Mouse (Mus musculus) midbrain, postnatal 0 days (tissue): Measurements from ENCODE around the gene Gpc6. TPM values are rescaled to one million over a fixed set of nuclear protein-coding genes. Genes with fewer than 3 reads are reported as not detected.
A peak's percentile ranks its signal among the peaks of the same experiment; 100 is the strongest.

Experiments used
- ATAC-seq: fragments of 200-750 bp; cut with Nextera tagmentation; 2 replicates; pipeline ENCODE4 v1.8.0; 2017; ENCODE audit warnings: moderate number of reproducible peaks, mild to moderate bottlenecking, moderate TSS enrichment, moderate library complexity; ENCODE audit not compliant: low FRiP score
- DNase-seq: peaks from one replicate; pipeline ENCODE4 v3.0.0-alpha.2; 2015; ENCODE audit warnings: low spot score
- H3K27ac ChIP-seq: fragments of 300-500 bp; sonication (generic); 2 replicates; pipeline ENCODE4 v1.5.1; 2014; ENCODE audit warnings: low read depth, mild to moderate bottlenecking, low read length, mixed read lengths
- H3K27me3 ChIP-seq: fragments of 300-500 bp; sonication (generic); 2 replicates; pipeline ENCODE4 v1.6.1; 2014; ENCODE audit warnings: low read length, control low read depth, mixed read lengths; ENCODE audit not compliant: insufficient read depth
- H3K36me3 ChIP-seq: fragments of 300-500 bp; sonication (generic); 2 replicates; pipeline ENCODE4 v1.6.1; 2014; ENCODE audit warnings: low read length, control low read depth, mixed read lengths; ENCODE audit not compliant: insufficient read depth
- H3K4me1 ChIP-seq: fragments of 300-500 bp; sonication (generic); 2 replicates; pipeline ENCODE4 v1.6.1; 2014; ENCODE audit warnings: mild to moderate bottlenecking, control low read depth, antibody characterized with exemption, low read length, mixed read lengths; ENCODE audit not compliant: insufficient read depth
- H3K4me2 ChIP-seq: fragments of 300-500 bp; sonication (generic); 2 replicates; pipeline ENCODE4 v1.6.1; 2014; ENCODE audit warnings: low read depth, mild to moderate bottlenecking, low read length, mixed read lengths; ENCODE audit not compliant: poor library complexity, severe bottlenecking
- H3K4me3 ChIP-seq: fragments of 300-500 bp; sonication (generic); 2 replicates; pipeline ENCODE4 v1.5.1; 2014; ENCODE audit warnings: low read depth, mild to moderate bottlenecking, low read length, moderate library complexity
- H3K9ac ChIP-seq: fragments of 300-500 bp; sonication (generic); replicated peaks from 2 replicates; pipeline ENCODE4 v1.6.1; 2014; ENCODE audit warnings: mild to moderate bottlenecking, low read length, moderate library complexity, mixed read lengths; ENCODE audit not compliant: poor library complexity, severe bottlenecking
- H3K9me3 ChIP-seq: fragments of 300-500 bp; sonication (generic); 2 replicates; pipeline ENCODE4 v1.6.1; 2016; ENCODE audit warnings: low read length, control low read depth
- CTCF ChIP-seq: IDR thresholded peaks from 2 replicates; pipeline ENCODE4 v1.5.1; 2016; ENCODE audit warnings: antibody characterized with exemption, mild to moderate bottlenecking
- WGBS: fragments of 180-500 bp; shearing (Covaris S2); extraction: QIAGEN DNeasy Blood & Tissue Kit; methylation state at CpG from one replicate; pipeline ENCODE4 v1.1.7; 2014; 5-methylcytosine and 5-hydroxymethylcytosine counted together
- polyA plus RNA-seq: library from polyadenylated mRNA; unstranded; fragments of >200 nt; fragmentation: Nextera tagmentation; extraction: Ambion mirVana; gene quantifications from 2 replicates; pipeline ENCODE4 v1.2.1, GENCODE M21; 2015
- total RNA-seq: library from RNA; depleted of rRNA; stranded (reverse); fragments of >200 nt; gene quantifications from 2 replicates; pipeline ENCODE4 v1.2.3, GENCODE M21; 2014

Gene Gpc6
- total and polyA plus RNA-seq, 2 experiments from 2014 or later = 19.3 to 20.3 TPM

- WGBS = 73% methylated on average over 1 of the region's 1 CpGs
- no peaks in the 10 kb centered on the region for H3K9me3 ChIP-seq
- DNase-seq (no peak), ATAC-seq (no peak)
- H3K9ac ChIP-seq = no peak overlapping the region
- H3K4me1 ChIP-seq = no peaks in the 10 kb centered on the region
- no peak for TF ChIP-seq CTCF
- no peaks in the 10 kb centered on the region for H3K36me3 ChIP-seq
- H3K27ac ChIP-seq = no peak overlapping the region
- H3K27me3 ChIP-seq = no peaks in the 10 kb centered on the region
- H3K4me3 ChIP-seq = no peak overlapping the region
- no peak overlapping the region for H3K4me2 ChIP-seq
Observed at GRCm38 (mm10) chr14:117000376-117000775, 75.3 kb downstream of the Gpc6 start.

- Histone ChIP-seq H3K4me3 (no peak overlapping the region), H3K9me3 (no peaks in the 10 kb centered on the region), H3K27ac (no peak overlapping the region), H3K9ac (no peak overlapping the region), H3K27me3 (no peaks in the 10 kb centered on the region), H3K36me3 (no peaks in the 10 kb centered on the region), H3K4me2 (no peak overlapping the region), H3K4me1 (no peaks in the 10 kb centered on the region)
- no peak for TF ChIP-seq CTCF
- DNase-seq = no peak
- WGBS = 46% methylated on average over 8 of the region's 8 CpGs
- no peak for ATAC-seq
Observed at GRCm38 (mm10) chr14:117002313-117002712, 77.2 kb downstream of the Gpc6 start.

DNA sequence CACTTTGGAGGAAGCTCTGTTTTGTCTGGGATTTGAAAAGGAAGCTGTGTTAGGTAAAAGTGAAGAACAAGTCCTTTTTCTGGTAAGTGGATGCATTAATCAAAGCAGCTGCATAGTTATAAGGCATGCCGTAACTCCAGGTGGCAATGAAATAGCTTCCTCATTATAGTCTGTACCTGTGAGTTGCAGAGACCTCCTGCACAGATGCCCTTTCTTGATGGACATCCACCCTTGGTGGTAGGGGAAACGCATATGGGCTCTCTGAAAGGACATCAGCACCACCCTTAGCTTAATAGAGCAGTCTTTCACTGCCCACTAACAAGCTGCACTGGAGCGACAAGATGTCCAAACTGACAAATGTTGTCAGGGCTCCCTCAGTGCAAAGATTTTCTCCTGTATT, 83.7 kb downstream of the Gpc6 start:
- DNase-seq (no peak), ATAC-seq (no peak)
- Histone ChIP-seq H3K4me3 (no peak overlapping the region), H3K9ac (no peak overlapping the region), H3K4me1 (no peaks in the 10 kb centered on the region), H3K27ac (no peak overlapping the region), H3K27me3 (no peaks in the 10 kb centered on the region), H3K36me3 (no peaks in the 10 kb centered on the region), H3K4me2 (no peak overlapping the region), H3K9me3 (no peaks in the 10 kb centered on the region)
- no peak for TF ChIP-seq CTCF
- WGBS = 75% methylated on average over 3 of the region's 3 CpGs

DNA sequence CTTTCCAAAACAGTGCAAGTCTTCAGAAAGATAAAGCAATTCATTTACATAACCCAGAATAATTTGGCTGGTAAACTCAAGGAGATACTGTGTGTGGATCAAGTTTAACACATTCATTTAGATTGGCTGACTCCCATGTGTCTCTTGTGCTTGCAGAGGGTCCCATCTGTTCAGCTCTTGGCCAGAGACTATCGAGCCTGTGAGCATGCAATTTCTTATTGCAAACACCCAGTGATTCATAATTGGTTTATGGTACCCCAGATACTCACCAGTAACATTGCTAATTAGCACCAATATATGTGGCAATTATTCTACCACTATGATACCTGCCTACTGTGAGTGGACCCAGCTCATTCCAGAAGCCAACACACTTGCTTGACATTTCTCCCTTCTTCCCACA, 87.9 kb downstream of the Gpc6 start:
- no peak for TF ChIP-seq CTCF
- DNase-seq (peak; percentile 59), ATAC-seq (no peak)
- Histone ChIP-seq H3K9me3 (no peaks in the 10 kb centered on the region), H3K36me3 (no peaks in the 10 kb centered on the region), H3K27ac (no peak overlapping the region), H3K27me3 (no peaks in the 10 kb centered on the region), H3K4me1 (no peaks in the 10 kb centered on the region), H3K9ac (no peak overlapping the region), H3K4me3 (no peak overlapping the region), H3K4me2 (no peak overlapping the region)
- 67% methylated on average over 1 of the region's 1 CpGs for WGBS

DNA sequence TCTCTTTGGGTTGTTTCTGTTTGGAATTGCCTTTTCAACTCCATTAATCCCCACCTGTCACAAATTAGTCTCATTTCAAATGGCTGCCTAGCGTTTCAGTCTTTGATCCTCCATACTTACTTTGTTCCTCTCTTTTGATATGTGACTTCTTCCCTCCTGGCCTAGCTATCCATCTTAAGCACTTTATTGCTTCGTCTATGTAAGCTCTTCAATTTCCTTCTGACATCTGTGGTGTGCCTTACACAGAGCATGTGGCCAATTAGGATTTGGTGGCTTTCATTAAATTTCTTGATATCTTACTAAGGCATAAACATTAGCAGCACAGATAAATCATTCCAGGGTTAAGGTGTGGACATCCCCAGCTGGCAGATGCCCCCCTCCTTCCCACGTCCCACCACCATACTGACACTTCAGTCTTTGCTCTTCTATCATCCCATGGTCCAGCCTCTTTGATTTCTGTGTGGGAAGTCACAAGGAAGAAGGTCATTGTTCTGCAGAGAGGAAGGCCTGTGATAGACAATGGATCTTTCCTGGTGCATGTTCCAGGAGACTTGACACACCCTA, 88.5 kb downstream of the Gpc6 start:
- no peaks in the 10 kb centered on the region for H3K4me1 ChIP-seq
- no peak overlapping the region for H3K4me2 ChIP-seq
- 43% methylated on average over 3 of the region's 3 CpGs for WGBS
- H3K4me3 ChIP-seq = no peak overlapping the region
- no peaks in the 10 kb centered on the region for H3K9me3 ChIP-seq
- DNase-seq (no peak), ATAC-seq (no peak)
- no peak overlapping the region for H3K9ac ChIP-seq
- no peaks in the 10 kb centered on the region for H3K27me3 ChIP-seq
- TF ChIP-seq CTCF = no peak
- H3K36me3 ChIP-seq = no peaks in the 10 kb centered on the region
- no peak overlapping the region for H3K27ac ChIP-seq

GRCm38 (mm10) chr14:117015333-117015922, 90.3 kb downstream of the Gpc6 start:
- no peaks in the 10 kb centered on the region for H3K4me1 ChIP-seq
- H3K27me3 ChIP-seq = no peaks in the 10 kb centered on the region
- TF ChIP-seq CTCF = no peak
- H3K4me2 ChIP-seq = no peak overlapping the region
- H3K27ac ChIP-seq = no peak overlapping the region
- no peaks in the 10 kb centered on the region for H3K9me3 ChIP-seq
- DNase-seq (no peak), ATAC-seq (no peak)
- 17% methylated on average over 4 of the region's 4 CpGs for WGBS
- H3K36me3 ChIP-seq = no peaks in the 10 kb centered on the region
- H3K4me3 ChIP-seq = no peak overlapping the region
- H3K9ac ChIP-seq = no peak overlapping the region
